9 mouse cellular contexts compared by ENCODE assay signal in the genomic region with DNA sequence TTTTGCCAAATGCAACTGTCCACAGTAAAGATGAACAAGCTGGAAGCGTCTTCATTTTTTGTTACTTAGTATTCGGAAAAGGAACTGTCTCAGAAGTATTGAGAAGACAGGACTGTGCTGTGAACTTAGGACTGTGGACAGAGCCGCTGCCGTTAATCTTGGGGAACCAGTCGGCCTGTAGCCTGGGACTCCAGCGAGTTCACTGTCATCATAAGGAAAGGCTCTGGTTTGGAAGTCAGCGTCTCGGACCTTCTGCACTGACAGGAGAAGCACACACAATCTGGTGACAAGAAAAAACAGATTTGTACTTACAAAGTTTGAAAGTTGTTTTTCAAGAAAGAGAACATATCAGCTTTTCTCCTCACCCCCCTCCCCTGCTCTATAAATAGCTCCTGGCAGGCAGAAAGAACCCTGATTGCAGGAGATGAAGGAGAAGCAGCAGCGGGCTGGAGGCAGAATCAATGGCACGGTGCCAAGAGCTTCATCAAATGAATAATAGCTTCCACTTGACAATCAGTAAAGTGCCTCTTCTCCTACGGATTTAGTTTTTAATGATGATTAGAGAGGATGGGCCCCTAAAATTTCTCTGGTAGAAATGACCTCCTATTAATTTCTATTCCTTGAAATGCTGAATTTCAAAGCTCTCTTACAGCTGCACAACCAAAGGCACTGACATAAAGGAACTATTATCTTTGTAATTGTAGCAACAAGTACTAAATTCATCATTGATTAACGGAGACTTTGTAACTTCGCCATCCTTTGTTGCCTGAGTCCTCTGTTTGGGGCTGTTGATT.
DNase-seq lines count a peak whose midpoint lies in the region; ATAC-seq lines count a peak whose summit lies in the region.
"Had no signal": no experiment of that assay in that cellular context is flagged by ENCODE, and none has a peak within 500 bp of the region (broad histone marks: within the 10 kb centered on the region; RNA-seq: fewer than 3 reads in every experiment).

No protein-coding gene starts in this region.

- ATAC-seq in embryonic facial prominence, embryonic 11.5 days (replicated peaks; ENCODE audit: insufficient number of reproducible peaks, low FRiP score, low TSS enrichment, low read depth), result peak; percentile 76; the same call in 1 of the 2 replicates
- ATAC-seq in hindbrain, embryonic 16.5 days, result peak; percentile 70; the same call in 1 of the 2 replicates
- ATAC-seq in monocyte, adult 5-6 weeks (replicated peaks; ENCODE audit: insufficient number of reproducible peaks, low FRiP score, low TSS enrichment, poor library complexity, severe bottlenecking), result no peak

- H3K9me3 ChIP-seq in embryonic facial prominence, embryonic 11.5 days (replicated peaks; ENCODE audit: control insufficient read depth, low read length), result no peaks in the 10 kb centered on the region
- no peaks in the 10 kb centered on the region for H3K9me3 ChIP-seq in hindbrain, embryonic 16.5 days (ENCODE audit: control insufficient read depth, low read length)
- H3K9me3 ChIP-seq: liver, embryonic 15.5 days had no signal

- no peak overlapping the region for H3K4me3 ChIP-seq in embryonic facial prominence, embryonic 11.5 days (ENCODE audit: low read depth, low read length)
- H3K4me3 ChIP-seq in hindbrain, embryonic 16.5 days (ENCODE audit: low read length), result no peak overlapping the region
- H3K4me3 ChIP-seq: liver, embryonic 15.5 days had no signal

- no peak overlapping the region for H3K9ac ChIP-seq in embryonic facial prominence, embryonic 11.5 days (replicated peaks; ENCODE audit: low read length)
- H3K9ac ChIP-seq in hindbrain, embryonic 16.5 days (ENCODE audit: low read depth, low read length), result no peak overlapping the region
- H3K9ac ChIP-seq: liver, embryonic 15.5 days had no signal

- no peak overlapping the region for H3K27ac ChIP-seq in embryonic facial prominence, embryonic 11.5 days (replicated peaks; ENCODE audit: low read depth, low read length)
- H3K27ac ChIP-seq in hindbrain, embryonic 16.5 days (ENCODE audit: low read depth, low read length), result no peak overlapping the region
- H3K27ac ChIP-seq: liver, embryonic 15.5 days had no signal

- H3K4me1 ChIP-seq in embryonic facial prominence, embryonic 11.5 days (ENCODE audit: control insufficient read depth, insufficient read depth, low read length), result no peaks in the 10 kb centered on the region
- peaks cover 7% of the 10 kb centered on the region for H3K4me1 ChIP-seq in hindbrain, embryonic 16.5 days (ENCODE audit: control insufficient read depth, insufficient read depth, low read depth, low read length)
- H3K4me1 ChIP-seq: liver, embryonic 15.5 days had no signal

- no peaks in the 10 kb centered on the region for H3K27me3 ChIP-seq in embryonic facial prominence, embryonic 11.5 days (ENCODE audit: control insufficient read depth, insufficient read depth, low read length)
- H3K27me3 ChIP-seq in hindbrain, embryonic 16.5 days (replicated peaks; ENCODE audit: control insufficient read depth, insufficient read depth, low read length), result no peaks in the 10 kb centered on the region
- H3K27me3 ChIP-seq: liver, embryonic 15.5 days had no signal

- no peak overlapping the region for H3K4me2 ChIP-seq in embryonic facial prominence, embryonic 11.5 days (ENCODE audit: low read depth, low read length)
- peak overlapping the region; percentile 34 for H3K4me2 ChIP-seq in hindbrain, embryonic 16.5 days (ENCODE audit: low read length)
- H3K4me2 ChIP-seq: liver, embryonic 15.5 days had no signal

- no peaks in the 10 kb centered on the region for H3K36me3 ChIP-seq in embryonic facial prominence, embryonic 11.5 days (replicated peaks; ENCODE audit: control insufficient read depth, insufficient read depth, low read depth, low read length)
- H3K36me3 ChIP-seq in hindbrain, embryonic 16.5 days (ENCODE audit: control insufficient read depth, insufficient read depth, low read length), result no peaks in the 10 kb centered on the region
- H3K36me3 ChIP-seq: liver, embryonic 15.5 days had no signal

- peak; percentile 18 to 26 for DNase-seq in heart, adult 18-20 months
- no peak for DNase-seq in heart, adult 11 months
- peak; percentile 43 for DNase-seq in NIH3T3 (ENCODE audit: low read depth)
- peak; percentile 76 for DNase-seq in embryonic facial prominence, embryonic 11.5 days (ENCODE audit: low spot score)
- peak; percentile 19 for DNase-seq in lung, postnatal 25 days (ENCODE audit: low spot score)
- no peak for DNase-seq in natural killer cell, adult 2 months (ENCODE audit: low spot score in 2 of 2)

- WGBS in embryonic facial prominence, embryonic 11.5 days, result 35% methylated on average over 13 of the region's 13 CpGs
- 23% methylated on average over 13 of the region's 13 CpGs for WGBS in hindbrain, embryonic 16.5 days

Comparison
In these comparisons a context has a peak if more than half of its experiments do, and no peak if none do; other contexts are left out.
1. DNase-seq: peak in heart, adult 18-20 months (2 of 2), NIH3T3 (single experiment), embryonic facial prominence, embryonic 11.5 days (single experiment) and lung, postnatal 25 days (single experiment); none in heart, adult 11 months (single experiment) and natural killer cell, adult 2 months (0 of 2).